Mouse (Mus musculus) liver, embryonic 16.5 days (tissue): ENCODE measurements around the gene Prss2. TPM values are rescaled to one million over a fixed set of nuclear protein-coding genes. Genes with fewer than 3 reads are reported as not detected.

Experiments used
- ATAC-seq: fragments of 200-750 bp; cut with Nextera tagmentation; 2 replicates; pipeline ENCODE4 v1.8.0; 2017; ENCODE audit warnings: low read depth, mild to moderate bottlenecking, moderate number of reproducible peaks, moderate library complexity
- H3K27ac ChIP-seq: fragments of 300-500 bp; sonication (generic); 2 replicates; pipeline ENCODE4 v1.5.1; 2014; ENCODE audit warnings: mild to moderate bottlenecking, low read length
- H3K27me3 ChIP-seq: fragments of 300-500 bp; sonication (generic); 2 replicates; pipeline ENCODE4 v1.6.1; 2014; ENCODE audit warnings: low read depth, low read length, mixed read lengths; ENCODE audit not compliant: control insufficient read depth, insufficient read depth
- H3K36me3 ChIP-seq: fragments of 300-500 bp; sonication (generic); 2 replicates; pipeline ENCODE4 v1.6.1; 2014; ENCODE audit warnings: mild to moderate bottlenecking; ENCODE audit not compliant: control insufficient read depth, insufficient read depth
- H3K4me1 ChIP-seq: fragments of 300-500 bp; sonication (generic); 2 replicates; pipeline ENCODE4 v1.6.1; 2014; ENCODE audit warnings: low read depth, low read length, mixed read lengths; ENCODE audit not compliant: control insufficient read depth
- H3K4me2 ChIP-seq: fragments of 300-500 bp; sonication (generic); 2 replicates; pipeline ENCODE4 v1.6.1; 2014; ENCODE audit warnings: low read depth, low read length, mixed read lengths
- H3K4me3 ChIP-seq: fragments of 300-500 bp; sonication (generic); 2 replicates; pipeline ENCODE4 v1.5.1; 2014; ENCODE audit warnings: low read depth, mild to moderate bottlenecking, low read length
- H3K9ac ChIP-seq: fragments of 300-500 bp; sonication (generic); 2 replicates; pipeline ENCODE4 v1.6.1; 2014; ENCODE audit warnings: low read depth, low read length
- H3K9me3 ChIP-seq: fragments of 300-500 bp; sonication (generic); replicated peaks from 2 replicates; pipeline ENCODE4 v1.6.1; 2016; ENCODE audit warnings: low read length; ENCODE audit not compliant: control insufficient read depth
- WGBS: fragments of 180-500 bp; shearing (Covaris S2); extraction: QIAGEN DNeasy Blood & Tissue Kit; methylation state at CpG from one replicate; pipeline ENCODE4 v1.1.7; 2014; ENCODE audit not compliant: insufficient replicate concordance; 5-methylcytosine and 5-hydroxymethylcytosine counted together
- polyA plus RNA-seq: library from polyadenylated mRNA; unstranded; fragments of >200 nt; fragmentation: Nextera tagmentation; extraction: Ambion mirVana; gene quantifications from 2 replicates; pipeline ENCODE4 v1.2.1, GENCODE M21; 2015

Prss2 gene
- polyA plus RNA-seq, 1 experiment from 2014 or later: 4.0 TPM

DNA sequence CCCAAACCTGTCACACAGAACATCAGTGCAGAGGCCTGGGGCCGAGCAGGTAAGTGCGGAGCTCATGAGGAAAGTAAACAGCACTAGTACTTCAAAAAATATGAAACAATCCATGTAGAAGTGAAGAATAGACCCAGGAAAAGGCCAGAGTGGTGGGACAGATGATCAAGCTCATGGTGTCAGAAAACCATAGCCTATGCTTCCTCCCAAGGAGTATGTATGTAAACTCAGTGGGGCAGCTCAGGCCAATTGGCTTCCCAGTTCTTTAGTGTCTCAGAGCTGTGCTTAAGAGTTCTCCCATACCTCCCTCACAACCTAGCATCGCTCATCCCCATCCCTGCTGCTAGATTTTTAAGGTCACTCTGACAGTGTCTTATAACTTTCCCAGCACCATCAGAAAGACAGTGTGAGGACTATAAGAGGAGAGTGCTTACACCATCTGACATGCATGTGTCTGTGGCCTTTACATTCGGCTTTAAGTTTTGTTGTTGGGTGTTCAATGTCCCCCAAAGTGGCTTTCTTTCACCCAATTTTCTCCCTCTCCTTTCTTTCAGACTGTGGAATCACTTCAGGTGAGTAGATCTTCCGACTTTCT lies 25.6 kb downstream of the Prss2 start:
- peaks cover 7% of the 10 kb centered on the region; the same call in 1 of the 2 replicates for H3K27me3 ChIP-seq
- ATAC-seq: no peak
- H3K9ac ChIP-seq: no peak overlapping the region
- WGBS: 60% methylated on average over 5 of the region's 5 CpGs
- no peak overlapping the region for H3K4me2 ChIP-seq
- no peaks in the 10 kb centered on the region for H3K36me3 ChIP-seq
- no peak overlapping the region for H3K27ac ChIP-seq
- H3K4me1 ChIP-seq: no peaks in the 10 kb centered on the region
- no peak overlapping the region for H3K4me3 ChIP-seq
- no peaks in the 10 kb centered on the region for H3K9me3 ChIP-seq

DNA sequence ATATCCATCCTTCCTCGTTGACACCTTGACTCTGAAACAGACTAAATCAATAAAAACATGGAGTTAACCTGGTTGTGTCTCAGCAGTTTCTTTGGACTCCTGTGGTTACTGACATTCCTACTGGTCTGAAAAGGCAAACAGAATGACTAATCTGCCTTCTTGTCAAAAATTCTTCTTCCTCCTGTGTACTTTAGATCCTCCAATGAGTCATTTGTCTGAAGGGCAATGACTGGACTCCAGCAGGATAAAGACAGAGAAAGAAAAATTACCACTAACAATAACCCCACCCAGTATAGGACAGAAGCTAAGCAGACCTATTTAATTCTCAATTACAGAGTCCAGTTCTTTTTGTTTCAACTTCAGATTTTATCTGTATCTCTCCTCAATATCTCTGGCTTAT lies 26.7 kb downstream of the Prss2 start:
- H3K4me2 ChIP-seq: no peak overlapping the region
- no peak overlapping the region for H3K9ac ChIP-seq
- no peak for ATAC-seq
- WGBS: 45% methylated on average over 1 of the region's 1 CpGs
- H3K27me3 ChIP-seq: peaks cover 6% of the 10 kb centered on the region; the same call in 1 of the 2 replicates
- H3K9me3 ChIP-seq: no peaks in the 10 kb centered on the region
- H3K4me1 ChIP-seq: no peaks in the 10 kb centered on the region
- no peak overlapping the region for H3K4me3 ChIP-seq
- H3K27ac ChIP-seq: no peak overlapping the region
- no peaks in the 10 kb centered on the region for H3K36me3 ChIP-seq

DNA sequence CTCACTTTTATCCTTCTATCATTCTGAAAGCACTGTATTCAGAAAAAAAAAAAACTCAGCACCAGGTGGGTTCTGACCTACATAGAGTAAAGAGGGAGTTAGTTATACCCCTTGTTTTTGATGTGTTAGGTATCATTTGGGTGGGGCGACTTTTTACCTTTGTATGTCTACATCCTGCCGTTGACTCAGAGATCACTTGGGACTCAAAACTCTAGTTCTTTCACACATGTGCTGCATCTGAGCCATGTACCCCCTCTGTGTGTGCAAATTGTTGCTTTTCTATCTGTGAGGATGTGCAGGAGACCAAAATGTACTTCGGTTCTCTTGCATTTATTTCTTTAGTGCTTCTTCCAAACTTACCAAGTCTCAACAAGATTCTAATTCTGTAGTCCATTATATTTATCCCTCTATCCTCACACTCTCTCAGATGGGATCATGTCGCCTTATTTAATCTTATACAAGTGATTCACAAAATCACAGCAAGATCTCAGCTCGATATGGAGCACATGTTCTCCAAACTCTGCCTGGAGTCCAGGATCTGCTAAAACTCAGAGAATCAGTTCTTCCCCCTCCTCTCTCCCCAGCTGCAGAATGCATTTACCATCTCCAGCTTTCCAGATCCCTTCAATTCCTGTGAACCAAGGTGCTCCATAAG lies 31.9 kb downstream of the Prss2 start:
- ATAC-seq: no peak
- Histone ChIP-seq H3K9me3 (no peaks in the 10 kb centered on the region), H3K4me2 (no peak overlapping the region), H3K27me3 (no peaks in the 10 kb centered on the region), H3K27ac (no peak overlapping the region), H3K4me1 (no peaks in the 10 kb centered on the region; the same call in 1 of the 2 replicates), H3K36me3 (no peaks in the 10 kb centered on the region), H3K9ac (no peak overlapping the region), H3K4me3 (no peak overlapping the region)
- WGBS: 59% methylated on average over 5 of the region's 5 CpGs

DNA sequence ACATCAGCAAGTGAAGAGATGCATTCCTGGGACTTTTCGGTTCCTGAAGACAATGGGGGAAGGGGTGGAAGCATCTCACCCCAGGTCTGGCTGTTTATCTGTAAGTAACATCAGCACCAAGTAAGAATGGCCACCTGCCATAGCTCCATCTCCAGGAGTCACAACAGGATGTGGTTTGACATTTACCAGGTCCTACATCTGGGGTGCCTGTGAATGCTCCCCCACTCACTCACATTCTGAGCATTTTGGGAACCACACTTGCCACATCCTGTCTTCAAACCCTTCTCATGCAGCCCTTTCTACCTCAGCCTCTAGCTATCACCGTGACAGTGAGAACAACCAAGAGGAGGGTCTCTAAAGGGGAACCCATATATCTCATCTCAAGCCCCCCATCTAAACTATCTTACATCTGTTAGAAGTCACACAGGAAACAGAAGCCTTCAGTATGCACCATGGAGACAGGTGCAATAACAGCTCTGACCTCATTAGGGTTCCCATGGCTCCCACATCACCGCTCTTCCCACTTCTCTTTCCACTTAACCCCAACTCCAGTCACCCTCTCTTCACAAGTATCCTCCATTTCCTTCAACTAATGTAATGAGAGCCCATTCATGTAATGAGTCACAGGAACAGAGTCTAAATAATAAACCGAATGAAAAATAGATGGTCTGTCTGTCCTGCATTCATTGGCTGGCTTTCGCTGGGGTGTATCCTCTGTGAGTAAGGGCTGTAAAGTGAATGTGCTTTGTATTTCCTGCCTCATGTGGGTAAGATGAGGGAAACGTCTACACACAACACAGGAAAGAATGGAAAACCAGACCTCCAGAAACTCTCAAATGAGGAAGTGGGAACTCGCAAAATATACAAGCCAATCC lies 32.9 kb downstream of the Prss2 start:
- H3K4me3 ChIP-seq: no peak overlapping the region
- no peak overlapping the region for H3K9ac ChIP-seq
- H3K27ac ChIP-seq: no peak overlapping the region
- H3K4me2 ChIP-seq: no peak overlapping the region
- no peaks in the 10 kb centered on the region for H3K36me3 ChIP-seq
- no peaks in the 10 kb centered on the region; the same call in 1 of the 2 replicates for H3K4me1 ChIP-seq
- 21% methylated on average over 7 of the region's 7 CpGs for WGBS
- H3K9me3 ChIP-seq: no peaks in the 10 kb centered on the region
- no peaks in the 10 kb centered on the region for H3K27me3 ChIP-seq
- no peak for ATAC-seq

DNA sequence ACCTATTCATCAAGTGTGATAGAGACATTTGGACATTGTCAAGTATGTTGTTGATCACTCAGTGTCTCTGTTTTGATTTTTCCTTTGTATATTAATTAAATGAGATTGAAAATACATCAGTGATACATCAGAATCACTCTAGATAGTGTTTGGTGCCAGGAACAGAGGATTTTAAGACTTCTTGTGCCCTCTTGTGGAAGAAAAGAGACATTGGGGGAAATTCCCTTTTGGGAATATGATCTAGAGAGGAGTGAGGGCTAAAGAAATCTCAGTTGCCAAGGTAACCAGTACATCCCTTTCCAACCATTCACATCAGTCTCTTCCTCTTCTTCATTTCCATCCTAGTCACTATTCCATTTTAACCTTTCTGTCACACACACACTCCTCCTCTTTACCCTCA lies 34.8 kb downstream of the Prss2 start:
- H3K4me1 ChIP-seq: no peaks in the 10 kb centered on the region; the same call in 1 of the 2 replicates
- no peak for ATAC-seq
- no peak overlapping the region for H3K27ac ChIP-seq
- H3K4me3 ChIP-seq: no peak overlapping the region
- H3K36me3 ChIP-seq: no peaks in the 10 kb centered on the region
- no peak overlapping the region for H3K4me2 ChIP-seq
- no peak overlapping the region for H3K9ac ChIP-seq
- no peaks in the 10 kb centered on the region for H3K27me3 ChIP-seq
- H3K9me3 ChIP-seq: no peaks in the 10 kb centered on the region

DNA sequence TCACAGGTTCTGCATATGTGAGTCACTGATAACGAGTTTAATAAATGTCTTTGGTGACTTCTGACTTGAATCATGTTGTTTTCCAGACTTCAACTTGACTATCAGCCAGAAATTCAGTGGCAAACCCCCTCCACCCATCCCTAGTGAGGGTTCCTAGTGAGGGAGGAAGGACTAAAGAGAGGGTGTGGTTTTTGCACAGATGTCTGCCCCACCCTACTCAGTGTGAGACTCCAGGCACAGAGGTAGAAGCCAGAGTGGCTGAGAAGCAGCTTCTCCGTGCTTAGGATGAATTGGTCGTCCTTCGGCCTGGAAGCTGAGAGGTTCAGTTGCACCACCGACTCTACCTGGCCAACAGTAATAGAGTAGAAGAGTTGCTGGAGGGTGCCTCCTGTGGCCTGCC lies 35.9 kb downstream of the Prss2 start:
- ATAC-seq: peak; percentile 78
- H3K36me3 ChIP-seq: no peaks in the 10 kb centered on the region
- WGBS: 41% methylated on average over 5 of the region's 5 CpGs
- H3K9ac ChIP-seq: no peak overlapping the region
- H3K27ac ChIP-seq: no peak overlapping the region
- no peaks in the 10 kb centered on the region; the same call in 1 of the 2 replicates for H3K4me1 ChIP-seq
- no peak overlapping the region for H3K4me2 ChIP-seq
- no peaks in the 10 kb centered on the region for H3K27me3 ChIP-seq
- no peak overlapping the region for H3K4me3 ChIP-seq
- H3K9me3 ChIP-seq: no peaks in the 10 kb centered on the region

DNA sequence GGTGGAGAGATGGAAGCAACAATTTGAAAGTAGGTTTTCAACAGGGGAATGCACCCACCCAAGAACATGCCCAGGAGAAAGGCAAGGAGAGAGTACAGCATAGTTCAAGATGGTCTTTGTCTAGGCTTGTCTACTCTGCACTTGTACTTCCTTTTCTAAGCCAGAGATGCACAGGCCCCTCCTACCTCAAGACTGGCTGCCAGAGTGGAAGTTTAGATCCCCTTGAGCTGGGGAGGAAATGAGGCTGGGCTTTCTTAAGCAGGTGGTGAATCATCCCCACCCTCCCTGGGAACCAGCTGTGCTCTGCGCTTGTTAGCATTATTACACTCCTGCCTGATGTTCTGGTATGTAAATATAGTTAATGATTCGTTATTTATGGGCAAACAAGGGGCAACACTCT lies 36.7 kb downstream of the Prss2 start:
- H3K4me2 ChIP-seq: no peak overlapping the region
- no peak for ATAC-seq
- no peak overlapping the region for H3K9ac ChIP-seq
- no peaks in the 10 kb centered on the region; the same call in 1 of the 2 replicates for H3K4me1 ChIP-seq
- H3K27ac ChIP-seq: no peak overlapping the region
- no peaks in the 10 kb centered on the region for H3K9me3 ChIP-seq
- no peaks in the 10 kb centered on the region for H3K27me3 ChIP-seq
- WGBS: 38% methylated on average over 2 of the region's 2 CpGs
- H3K4me3 ChIP-seq: no peak overlapping the region
- no peaks in the 10 kb centered on the region for H3K36me3 ChIP-seq

DNA sequence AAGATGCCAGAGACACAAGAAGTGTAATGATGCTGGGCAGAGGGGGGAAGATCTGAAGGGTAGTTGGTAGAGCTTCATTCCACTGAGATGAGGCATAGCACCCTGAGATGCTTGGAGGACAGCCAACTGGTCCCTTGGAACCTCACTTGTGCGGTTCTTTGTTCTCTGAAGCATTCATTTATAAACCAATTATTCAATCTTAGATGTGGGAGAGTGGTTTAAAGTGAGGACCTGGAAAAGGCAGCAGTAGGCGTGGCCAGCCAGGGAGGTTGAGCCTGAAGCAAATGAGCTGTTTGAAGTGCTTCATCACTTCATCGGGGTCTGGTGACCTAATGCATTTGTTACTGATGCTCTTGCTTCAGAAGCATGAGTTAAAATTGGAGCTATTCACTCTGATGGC lies 37.7 kb downstream of the Prss2 start:
- Histone ChIP-seq H3K9ac (no peak overlapping the region), H3K4me3 (no peak overlapping the region), H3K27me3 (no peaks in the 10 kb centered on the region), H3K36me3 (no peaks in the 10 kb centered on the region), H3K27ac (no peak overlapping the region), H3K4me2 (no peak overlapping the region), H3K9me3 (no peaks in the 10 kb centered on the region), H3K4me1 (no peaks in the 10 kb centered on the region; the same call in 1 of the 2 replicates)
- 58% methylated on average over 3 of the region's 3 CpGs for WGBS
- ATAC-seq: no peak

DNA sequence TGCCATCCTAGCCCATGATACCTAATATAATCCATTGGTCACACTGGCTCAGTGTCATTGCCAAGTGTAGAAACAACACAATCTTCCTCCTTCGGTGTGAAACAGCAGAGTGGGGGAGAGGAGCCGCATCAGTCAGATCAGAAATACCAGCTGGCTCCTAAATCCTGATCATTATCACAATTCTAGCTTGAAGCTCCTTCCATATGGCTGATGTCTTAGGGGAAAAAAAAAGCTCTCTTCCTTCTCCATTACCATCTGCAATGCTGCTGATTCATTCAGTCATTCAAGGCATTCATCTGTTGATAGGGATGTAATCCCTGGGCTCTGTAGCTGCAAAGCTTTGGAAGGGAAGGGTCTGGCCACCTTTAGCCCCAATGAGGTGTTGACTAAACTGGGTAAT lies 38.7 kb downstream of the Prss2 start:
- Histone ChIP-seq H3K36me3 (no peaks in the 10 kb centered on the region), H3K4me1 (no peaks in the 10 kb centered on the region; the same call in 1 of the 2 replicates), H3K4me2 (no peak overlapping the region), H3K9ac (no peak overlapping the region), H3K9me3 (no peaks in the 10 kb centered on the region), H3K4me3 (no peak overlapping the region), H3K27me3 (no peaks in the 10 kb centered on the region), H3K27ac (no peak overlapping the region)
- ATAC-seq: no peak
- WGBS: 58% methylated on average over 2 of the region's 2 CpGs
